Mouse (Mus musculus): ENCODE measurements around the gene Slc5a7. TPM values are rescaled to one million over a fixed set of nuclear protein-coding genes. Genes with fewer than 3 reads are reported as not detected.

The Slc5a7 gene
- polyA plus RNA-seq (2014; fragmentation: Illumina TruSeq; extraction: RNeasy Lipid Tissue Mini Kit (QIAGEN cat#74804); ENCODE audit: low read depth, low replicate concordance), result 0.76 TPM

GRCm38 (mm10) chr17:54298934-54299333 is at the start of gene Slc5a7:
Gene Slc5a7, minus strand, starts transcription at chr17:54299034.

All from adrenal gland, adult 10 weeks (tissue).